Mouse (Mus musculus): ENCODE measurements around the gene Slc12a9. TPM values are rescaled to one million over a fixed set of nuclear protein-coding genes. Genes with fewer than 3 reads are reported as not detected.

Slc12a9 gene
- polyA plus RNA-seq, 1 experiment from 2014 or later, result 22.9 TPM

DNA sequence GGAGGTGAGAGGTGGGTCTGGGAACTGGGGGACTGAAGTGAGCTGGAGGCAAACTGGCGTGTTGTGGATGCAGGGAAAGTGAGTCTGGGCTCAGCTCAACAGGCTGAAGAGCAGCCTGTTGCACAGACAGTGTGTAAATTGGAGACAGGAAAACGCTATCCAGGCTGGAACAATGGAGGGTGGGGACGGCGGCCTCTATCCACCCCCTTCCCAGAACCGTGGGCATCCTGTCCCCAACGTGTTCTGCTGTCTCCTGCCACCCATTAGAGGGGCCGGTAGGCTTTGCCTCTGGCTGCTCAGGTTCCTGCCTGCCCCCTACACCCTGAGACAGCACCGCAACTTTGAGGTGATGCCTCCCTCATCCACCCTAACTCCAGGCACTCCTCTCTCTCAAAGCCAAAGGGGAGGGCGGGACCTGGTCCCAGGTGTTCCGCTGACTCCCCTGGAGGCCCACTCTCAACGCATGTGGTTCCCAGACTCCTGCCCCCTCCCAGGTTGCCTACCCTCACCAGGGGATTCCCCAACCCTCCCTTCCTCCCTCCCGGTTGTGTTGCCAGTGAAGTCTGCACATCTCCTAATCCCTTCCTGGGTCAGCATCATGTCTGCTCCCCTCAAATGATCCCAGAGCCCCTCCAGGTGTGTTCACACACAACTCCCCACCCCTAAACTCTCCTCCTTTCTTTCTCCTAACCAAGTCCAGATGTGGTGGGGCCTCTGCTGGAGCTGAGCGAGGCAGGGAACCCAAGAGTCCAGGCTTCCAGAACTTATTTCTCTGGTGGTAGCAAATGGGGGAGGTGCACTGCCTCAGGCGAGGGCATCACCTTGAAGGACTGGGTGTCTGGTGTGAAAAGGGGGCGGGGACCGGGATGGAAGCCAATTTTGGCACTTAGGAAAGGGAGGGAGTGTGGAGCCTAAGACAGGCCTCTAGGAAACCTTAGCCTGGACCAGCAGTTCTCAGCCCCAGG lies 18.9 kb upstream of the Slc12a9 start:
- Histone ChIP-seq H3K9ac (replicated peaks) (peak overlapping the region; percentile 94), H3K4me1 (peaks cover 41% of the 10 kb centered on the region), H3K4me3 (peak overlapping the region; percentile 76), H3K27ac (replicated peaks) (no peak overlapping the region), H3K4me2 (replicated peaks) (peak overlapping the region; percentile 81), H3K27me3 (peaks cover 4% of the 10 kb centered on the region; the same call in 1 of the 2 replicates), H3K36me3 (peaks cover 37% of the 10 kb centered on the region), H3K9me3 (no peaks in the 10 kb centered on the region)
- WGBS, result 23% methylated on average over 16 of the region's 16 CpGs
- no peak for ATAC-seq (ENCODE audit: low FRiP score, low read depth)

DNA sequence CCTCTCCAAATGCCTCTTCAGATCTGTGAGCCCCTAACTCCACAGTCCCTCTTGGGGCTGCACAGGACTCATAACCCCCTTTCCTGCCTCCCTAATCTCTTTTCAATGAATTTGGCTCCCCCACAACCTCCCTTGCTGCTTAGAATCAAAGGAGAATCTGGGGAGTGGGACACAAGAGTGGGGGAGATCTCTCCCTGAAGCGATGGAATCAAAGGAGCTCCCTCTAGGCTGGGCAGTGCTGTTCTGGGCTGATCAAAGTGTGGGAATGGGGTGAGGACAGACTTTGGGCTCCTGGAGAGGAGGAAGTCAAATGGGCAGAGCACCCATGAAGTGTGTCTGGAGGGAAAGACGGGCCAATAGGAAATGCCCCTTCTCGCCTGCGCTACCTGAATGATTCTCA lies 18.0 kb upstream of the Slc12a9 start:
- Histone ChIP-seq H3K9me3 (no peaks in the 10 kb centered on the region), H3K27me3 (peaks cover 4% of the 10 kb centered on the region; the same call in 1 of the 2 replicates), H3K4me1 (peaks cover 41% of the 10 kb centered on the region), H3K27ac (replicated peaks) (peak overlapping the region; percentile 60; the same call in 1 of the 2 replicates), H3K9ac (replicated peaks) (peak overlapping the region; percentile 94), H3K4me3 (peak overlapping the region; percentile 76), H3K36me3 (peaks cover 30% of the 10 kb centered on the region), H3K4me2 (replicated peaks) (peak overlapping the region; percentile 81)
- ATAC-seq (ENCODE audit: low FRiP score, low read depth), result no peak
- WGBS, result 12% methylated on average over 4 of the region's 4 CpGs

DNA sequence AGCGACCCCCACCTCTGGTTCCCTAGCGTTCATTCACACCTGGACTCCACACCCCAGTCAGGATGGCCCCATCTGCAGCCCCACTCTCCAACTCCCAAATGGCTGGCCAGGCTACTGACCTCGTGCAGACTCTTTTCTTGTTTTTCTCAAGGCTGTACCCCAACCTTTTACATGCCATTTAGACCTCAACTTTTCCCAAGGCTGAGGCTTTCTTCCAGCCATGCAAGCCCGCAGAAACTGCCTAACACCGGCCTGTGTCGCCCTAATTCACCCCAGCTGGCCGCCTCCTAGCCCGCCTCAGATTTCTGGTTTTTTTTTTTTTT lies 17.6 kb upstream of the Slc12a9 start:
- no peak for ATAC-seq (ENCODE audit: low FRiP score, low read depth)
- Histone ChIP-seq H3K4me2 (replicated peaks) (peak overlapping the region; percentile 81), H3K27me3 (peaks cover 4% of the 10 kb centered on the region; the same call in 1 of the 2 replicates), H3K9me3 (no peaks in the 10 kb centered on the region), H3K4me3 (peak overlapping the region; percentile 76), H3K4me1 (peaks cover 41% of the 10 kb centered on the region), H3K9ac (replicated peaks) (peak overlapping the region; percentile 94), H3K27ac (replicated peaks) (peak overlapping the region; percentile 60), H3K36me3 (peaks cover 27% of the 10 kb centered on the region)
- WGBS, result under 1% methylated on average over 8 of the region's 8 CpGs

DNA sequence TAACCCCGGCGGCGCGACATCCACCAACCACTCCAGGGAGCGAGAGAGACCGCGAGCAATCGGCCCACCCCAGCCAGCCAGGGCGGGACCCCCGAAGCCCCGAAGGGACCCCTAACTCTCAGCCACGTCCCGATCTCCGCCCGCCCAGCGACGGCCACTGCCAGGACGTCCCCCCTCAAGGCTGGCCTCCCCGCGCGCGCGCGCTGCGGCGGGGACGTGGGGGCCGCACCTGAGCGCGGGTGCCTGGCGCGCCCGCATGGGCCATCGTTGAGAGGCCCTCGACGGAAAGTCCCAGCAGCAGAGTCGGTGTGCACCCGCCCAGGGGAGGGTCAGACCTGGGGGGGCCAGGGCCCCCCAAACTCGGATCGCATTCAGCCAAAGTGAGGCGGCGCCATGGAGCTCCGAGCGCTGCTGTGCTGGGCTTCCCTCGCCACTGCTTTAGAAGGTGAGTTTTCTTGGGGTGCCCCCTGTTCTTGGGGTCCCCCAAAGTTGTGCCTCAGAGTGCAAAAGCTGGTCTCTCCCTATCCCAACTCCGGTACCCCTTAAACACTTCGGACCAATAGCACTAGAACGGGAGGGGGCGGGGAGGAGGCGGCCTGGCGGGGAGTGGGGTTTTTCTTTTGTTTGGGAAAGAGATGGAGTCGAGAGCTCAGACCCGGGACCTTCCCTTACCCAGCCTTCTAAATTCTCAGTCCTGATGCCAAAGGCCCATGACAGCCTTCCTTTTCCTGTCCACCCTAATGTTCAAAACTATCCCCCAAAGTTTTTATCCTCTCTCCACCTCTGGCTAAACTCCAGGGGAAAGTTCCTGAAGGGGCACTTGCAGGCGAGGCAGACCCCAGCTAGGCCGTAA lies 17.0 kb upstream of the Slc12a9 start:
- WGBS, result under 1% methylated on average over 55 of the region's 55 CpGs

DNA sequence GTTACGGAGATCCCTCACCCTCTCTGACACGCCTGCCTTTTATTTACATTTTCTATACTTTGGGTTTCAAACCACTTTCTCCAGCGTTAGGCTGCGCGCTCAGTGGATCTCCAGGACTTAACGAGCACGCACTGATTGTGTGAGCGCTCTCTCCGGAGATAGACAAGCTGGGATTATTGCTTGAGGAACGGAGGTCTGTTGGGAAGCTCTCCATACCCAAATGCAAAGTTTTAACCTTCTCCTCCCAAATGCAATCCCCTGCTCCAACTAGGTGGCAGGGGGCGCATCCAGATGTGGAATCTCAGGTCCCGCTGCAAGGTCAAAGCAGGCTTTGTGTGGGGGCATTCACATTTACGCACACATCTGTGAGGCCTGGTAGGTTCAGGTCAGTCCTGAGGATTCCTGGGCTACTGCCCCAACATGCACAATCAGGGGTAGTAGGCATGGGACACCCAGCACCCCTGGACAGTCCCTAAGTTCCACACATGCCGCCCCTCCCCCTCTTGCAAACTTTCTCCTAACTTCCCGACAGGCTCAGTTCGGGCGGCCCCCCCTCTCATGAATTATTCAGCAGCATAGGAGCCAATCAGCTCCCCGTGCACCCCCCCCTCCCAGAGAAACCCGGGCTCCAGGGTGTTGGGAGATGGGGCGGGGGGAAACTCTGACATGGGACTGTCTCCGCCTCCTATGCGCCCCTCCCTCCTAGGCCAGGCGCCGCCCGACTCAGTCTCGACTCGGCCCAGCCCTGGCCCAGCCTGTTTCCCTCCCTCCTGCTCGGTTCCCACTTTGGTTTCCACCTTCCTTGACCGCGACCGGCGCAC lies 16.2 kb upstream of the Slc12a9 start, which contains the start of gene Ephb4:
Gene Ephb4, plus strand, starts transcription at position 726 of the 821 bp plus-strand sequence.
- Histone ChIP-seq H3K9me3 (no peaks in the 10 kb centered on the region), H3K4me1 (peaks cover 41% of the 10 kb centered on the region), H3K4me2 (replicated peaks) (peak within 1 kb of the TSS; percentile 81), H3K36me3 (peaks cover 13% of the 10 kb centered on the region), H3K27me3 (peaks cover 4% of the 10 kb centered on the region; the same call in 1 of the 2 replicates), H3K4me3 (peak within 1 kb of the TSS; percentile 76), H3K9ac (replicated peaks) (peak within 1 kb of the TSS; percentile 94), H3K27ac (replicated peaks) (peak within 1 kb of the TSS; percentile 79)
- ATAC-seq (ENCODE audit: low FRiP score, low read depth), result peak; percentile 94
- WGBS, result 1% methylated on average over 31 of the region's 32 CpGs

More for the DNA sequence above, 17.0 kb upstream of the Slc12a9 start:
- Histone ChIP-seq H3K4me2 (replicated peaks) (peak overlapping the region; percentile 81), H3K27me3 (peaks cover 4% of the 10 kb centered on the region; the same call in 1 of the 2 replicates), H3K4me3 (peak overlapping the region; percentile 76), H3K4me1 (peaks cover 41% of the 10 kb centered on the region), H3K9ac (replicated peaks) (peak overlapping the region; percentile 94), H3K27ac (replicated peaks) (peak overlapping the region; percentile 79), H3K36me3 (peaks cover 21% of the 10 kb centered on the region), H3K9me3 (no peaks in the 10 kb centered on the region)
- ATAC-seq (ENCODE audit: low FRiP score, low read depth), result peak; percentile 63

DNA sequence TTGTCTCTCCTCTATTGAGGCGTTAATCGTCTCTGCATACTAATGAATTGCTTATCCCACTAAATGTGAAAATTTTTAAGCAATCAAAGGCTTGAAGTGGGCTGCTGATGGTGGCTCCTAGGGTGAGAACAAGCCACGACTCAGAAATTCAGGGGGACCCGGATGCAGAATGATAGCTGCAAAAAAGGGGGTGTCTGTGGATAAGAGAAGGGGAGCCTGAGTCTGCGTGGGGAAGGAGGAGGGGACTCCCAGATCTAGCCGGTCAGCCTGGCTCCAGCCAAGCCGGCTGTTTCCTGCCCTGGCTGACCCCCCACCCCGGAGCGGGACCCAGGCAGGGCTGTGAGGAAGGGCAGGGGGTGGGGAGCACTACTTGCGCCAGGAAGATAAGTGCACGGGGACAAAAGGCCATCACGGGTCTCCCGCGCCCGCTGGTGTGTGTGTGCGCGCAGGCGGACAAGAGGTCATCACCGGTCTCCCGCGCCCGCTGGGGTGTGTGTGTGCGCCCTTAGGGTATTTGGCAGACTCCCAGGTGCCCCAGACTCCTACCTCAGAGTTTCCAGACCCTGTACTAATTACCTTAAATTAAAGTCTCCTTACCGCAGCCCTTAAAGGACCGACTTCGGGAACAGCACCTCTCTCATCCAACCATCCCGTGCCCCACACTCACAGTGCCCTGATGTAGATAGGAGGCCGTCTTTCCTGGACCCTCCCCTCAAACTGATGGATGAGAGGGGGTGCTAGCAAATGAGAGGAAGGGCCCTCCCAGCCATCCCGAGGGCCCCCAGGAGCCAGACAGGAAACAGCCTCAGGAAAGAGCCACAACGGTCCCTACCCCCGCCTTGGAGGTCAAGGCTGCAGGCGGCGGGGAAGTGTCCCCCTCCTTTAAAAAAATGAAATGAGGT lies 15.3 kb upstream of the Slc12a9 start:
- H3K27ac ChIP-seq (replicated peaks), result peak overlapping the region; percentile 79
- WGBS, result under 1% methylated on average over 30 of the region's 33 CpGs

GRCm38 (mm10) chr5:137347856-137348255 lies 14.5 kb upstream of the Slc12a9 start:
- WGBS, result 17% methylated on average over 7 of the region's 7 CpGs
- ATAC-seq (ENCODE audit: low FRiP score, low read depth), result no peak
- peak overlapping the region; percentile 81 for H3K4me2 ChIP-seq (replicated peaks)
- no peak overlapping the region for H3K4me3 ChIP-seq
- no peak overlapping the region for H3K27ac ChIP-seq (replicated peaks)
- H3K36me3 ChIP-seq, result no peaks in the 10 kb centered on the region
- H3K9me3 ChIP-seq, result no peaks in the 10 kb centered on the region
- H3K27me3 ChIP-seq, result peaks cover 4% of the 10 kb centered on the region; the same call in 1 of the 2 replicates
- peaks cover 40% of the 10 kb centered on the region for H3K4me1 ChIP-seq
- H3K9ac ChIP-seq (replicated peaks), result 0 out of 2 replicates have a peak overlapping the region, but pooled peaks have one; percentile 94

More for the DNA sequence above, 15.3 kb upstream of the Slc12a9 start:
- Histone ChIP-seq H3K27me3 (peaks cover 4% of the 10 kb centered on the region; the same call in 1 of the 2 replicates), H3K36me3 (peaks cover 4% of the 10 kb centered on the region), H3K9ac (replicated peaks) (peak overlapping the region; percentile 94), H3K4me3 (peak overlapping the region; percentile 76), H3K9me3 (no peaks in the 10 kb centered on the region), H3K4me2 (replicated peaks) (peak overlapping the region; percentile 81), H3K4me1 (peaks cover 41% of the 10 kb centered on the region)
- no peak for ATAC-seq (ENCODE audit: low FRiP score, low read depth)

GRCm38 (mm10) chr5:137346983-137347382 lies 13.6 kb upstream of the Slc12a9 start:
- Histone ChIP-seq H3K9ac (replicated peaks) (no peak overlapping the region), H3K36me3 (no peaks in the 10 kb centered on the region), H3K4me2 (replicated peaks) (no peak overlapping the region), H3K9me3 (no peaks in the 10 kb centered on the region), H3K4me3 (no peak overlapping the region), H3K27ac (replicated peaks) (no peak overlapping the region), H3K27me3 (peaks cover 4% of the 10 kb centered on the region; the same call in 1 of the 2 replicates), H3K4me1 (peaks cover 31% of the 10 kb centered on the region)
- WGBS, result 86% methylated on average over 4 of the region's 4 CpGs
- no peak for ATAC-seq (ENCODE audit: low FRiP score, low read depth)

GRCm38 (mm10) chr5:137346388-137346787 lies 13.0 kb upstream of the Slc12a9 start:
- Histone ChIP-seq H3K36me3 (no peaks in the 10 kb centered on the region), H3K4me1 (peaks cover 25% of the 10 kb centered on the region), H3K27ac (replicated peaks) (no peak overlapping the region), H3K4me3 (no peak overlapping the region), H3K9ac (replicated peaks) (no peak overlapping the region), H3K9me3 (no peaks in the 10 kb centered on the region), H3K27me3 (peaks cover 4% of the 10 kb centered on the region; the same call in 1 of the 2 replicates), H3K4me2 (replicated peaks) (no peak overlapping the region)
- no peak for ATAC-seq (ENCODE audit: low FRiP score, low read depth)
- 80% methylated on average over 1 of the region's 1 CpGs for WGBS

DNA sequence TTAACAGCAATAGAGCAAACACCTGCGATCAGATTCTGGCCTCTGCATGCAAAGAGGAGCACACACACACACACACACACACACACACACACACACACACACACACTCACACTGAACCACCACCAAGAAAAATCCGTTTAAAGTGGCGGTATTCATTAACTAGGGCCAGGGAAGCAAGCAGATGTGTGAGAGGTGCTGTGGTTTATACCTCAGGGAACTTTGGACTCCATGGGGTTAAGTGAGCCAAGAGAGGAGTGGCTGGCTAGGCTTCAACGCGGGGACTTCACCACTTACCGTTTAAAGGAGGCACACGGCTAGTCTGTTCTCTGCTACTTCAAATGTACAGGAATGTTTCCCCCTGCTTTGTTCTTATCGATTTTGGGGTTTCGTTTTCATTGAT lies 12.4 kb upstream of the Slc12a9 start:
- Histone ChIP-seq H3K4me3 (no peak overlapping the region), H3K9ac (replicated peaks) (no peak overlapping the region), H3K9me3 (no peaks in the 10 kb centered on the region), H3K4me1 (peaks cover 20% of the 10 kb centered on the region), H3K4me2 (replicated peaks) (no peak overlapping the region), H3K27ac (replicated peaks) (no peak overlapping the region), H3K36me3 (no peaks in the 10 kb centered on the region), H3K27me3 (peaks cover 4% of the 10 kb centered on the region; the same call in 1 of the 2 replicates)
- 29% methylated on average over 9 of the region's 9 CpGs for WGBS
- ATAC-seq (ENCODE audit: low FRiP score, low read depth), result no peak
